Mouse (Mus musculus): ENCODE measurements around the gene Mfap3l.

GRCm38 (mm10) chr8:60624722-60625121 is 7.9 kb upstream of the Mfap3l start:
- no peak for TF ChIP-seq CTCF (IDR thresholded peaks at IDR 0.05)
- no peak for TF ChIP-seq POLR2A (IDR thresholded peaks at IDR 0.05; ENCODE audit: insufficient read depth, low read depth, low read length)

Measured in heart, adult 2 months (tissue).